Mouse (Mus musculus): Measurements from ENCODE around the gene Zdhhc17.

Gene Zdhhc17

DNA sequence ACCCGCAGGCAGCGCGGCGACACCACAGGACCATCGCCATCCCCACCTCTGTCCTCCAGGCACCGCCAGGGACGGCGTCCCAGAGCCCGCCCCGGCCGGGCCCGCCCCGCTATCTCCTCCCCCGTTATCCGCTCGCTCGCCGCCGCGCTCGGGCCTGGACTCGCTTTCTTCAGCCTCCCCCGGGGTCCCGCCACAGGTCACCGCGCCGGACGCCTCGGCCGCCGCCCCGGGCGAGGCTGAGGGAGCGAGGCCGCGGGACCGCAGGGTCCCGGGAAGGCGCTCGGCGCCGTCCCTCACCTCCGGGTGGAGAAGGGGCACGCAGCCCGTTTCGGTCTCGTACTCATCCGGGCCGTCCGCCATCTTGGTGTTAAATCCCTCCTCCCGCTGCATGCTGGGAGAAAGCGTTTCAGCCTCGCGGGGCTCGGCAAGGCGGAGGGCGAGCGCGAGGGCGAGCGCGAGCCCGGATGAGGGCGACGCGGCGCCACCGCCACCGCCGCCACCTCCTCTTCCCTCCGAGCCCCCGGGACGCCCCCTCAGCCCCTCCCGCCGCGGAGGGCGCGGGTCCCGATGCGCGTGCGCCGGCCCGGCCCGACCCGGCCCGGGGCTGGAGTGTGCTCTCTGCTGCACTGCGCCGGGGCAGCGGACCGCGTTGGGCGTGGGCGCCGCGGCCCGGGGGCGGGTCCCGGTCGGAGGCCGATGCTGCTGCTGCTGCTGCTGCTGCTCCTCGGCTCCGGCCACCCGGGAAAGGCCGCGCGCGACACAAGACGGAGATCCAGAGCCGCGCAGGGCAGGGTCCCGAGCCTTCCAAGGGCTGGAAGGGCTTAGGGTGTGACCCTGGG is at the start of gene Zdhhc17:
Gene Zdhhc17, minus strand, starts transcription at position 500 of the 839 bp plus-strand sequence.
- peak; percentile 90 for DNase-seq

DNA sequence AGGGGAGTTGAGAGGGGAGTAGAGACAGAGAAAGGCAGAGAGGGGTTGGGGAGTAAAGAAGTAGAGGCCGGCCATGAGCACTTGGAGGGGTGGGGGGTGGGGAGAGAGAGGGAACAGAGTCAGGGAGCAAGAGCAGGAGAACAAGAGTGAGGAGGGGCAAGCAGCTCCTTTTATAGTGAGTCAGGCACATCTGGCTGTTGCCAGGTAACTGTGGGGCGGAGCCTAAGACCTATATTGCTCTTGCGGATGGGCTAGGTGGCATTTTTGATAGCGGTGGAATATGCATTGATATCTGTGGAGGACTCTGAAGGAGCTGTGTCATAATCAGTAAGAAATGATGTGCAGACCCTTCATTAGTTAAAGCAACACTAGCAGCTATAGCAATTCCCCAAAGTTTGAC is 45.8 kb upstream of the Zdhhc17 start:
- no peak for DNase-seq

DNA sequence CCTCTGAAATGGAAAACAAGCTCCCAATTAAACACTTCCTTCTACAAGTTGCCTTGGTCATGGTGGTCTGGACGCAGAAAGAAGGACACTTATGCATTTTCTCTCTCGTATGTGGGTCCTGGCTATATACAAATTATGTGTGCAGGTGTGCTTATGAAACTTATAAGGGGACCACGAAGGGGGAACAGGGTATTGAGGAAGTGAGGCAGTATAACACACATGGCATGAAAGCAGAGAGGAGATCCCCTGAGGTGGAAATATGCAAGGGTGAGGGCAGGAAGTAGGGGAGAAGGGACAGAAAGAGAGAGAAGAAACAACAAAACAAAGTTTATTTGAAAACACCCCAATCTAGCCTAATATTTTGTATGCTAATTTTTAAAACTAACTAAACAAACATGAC is 41.7 kb upstream of the Zdhhc17 start:
- no peak for DNase-seq

DNA sequence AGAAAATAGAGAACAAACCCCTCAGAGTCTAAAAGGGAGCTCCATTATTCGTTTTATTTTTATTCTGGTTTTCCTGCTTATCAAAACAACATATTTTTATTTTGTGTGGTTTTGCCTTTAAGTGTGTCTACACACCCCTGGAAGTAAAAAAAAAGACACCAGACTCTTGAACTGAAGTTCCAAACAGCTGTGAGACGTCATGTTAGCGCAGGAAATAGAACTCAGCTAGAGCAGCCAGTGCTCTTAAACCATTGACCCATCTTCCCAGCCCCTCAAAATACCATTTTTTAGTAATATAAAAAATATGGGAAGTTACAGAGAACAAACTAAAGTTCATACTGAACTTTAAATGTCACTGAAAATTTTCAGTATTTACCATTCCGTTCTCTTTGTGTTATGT is 40.6 kb upstream of the Zdhhc17 start:
- no peak for DNase-seq

DNA sequence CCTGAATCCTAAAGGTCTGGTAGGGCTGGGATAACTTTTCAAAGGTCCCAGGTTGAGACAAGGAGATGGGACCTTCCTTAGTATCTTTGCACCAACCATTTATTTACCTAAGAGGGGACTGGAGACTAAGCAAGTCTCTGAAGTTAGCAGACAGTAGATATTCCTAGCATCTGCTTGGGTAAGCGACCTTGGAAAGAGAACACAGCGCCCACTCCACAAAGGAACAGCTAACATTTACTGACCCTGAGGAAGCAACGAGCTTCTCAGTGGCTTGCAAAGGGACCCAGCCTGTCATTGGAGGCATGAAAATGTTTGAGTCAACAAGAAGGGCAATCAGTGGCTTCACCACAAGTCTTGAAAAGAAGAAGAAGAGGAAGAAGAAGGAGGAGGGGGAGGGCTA is 40.1 kb upstream of the Zdhhc17 start:
- no peak for DNase-seq

DNA sequence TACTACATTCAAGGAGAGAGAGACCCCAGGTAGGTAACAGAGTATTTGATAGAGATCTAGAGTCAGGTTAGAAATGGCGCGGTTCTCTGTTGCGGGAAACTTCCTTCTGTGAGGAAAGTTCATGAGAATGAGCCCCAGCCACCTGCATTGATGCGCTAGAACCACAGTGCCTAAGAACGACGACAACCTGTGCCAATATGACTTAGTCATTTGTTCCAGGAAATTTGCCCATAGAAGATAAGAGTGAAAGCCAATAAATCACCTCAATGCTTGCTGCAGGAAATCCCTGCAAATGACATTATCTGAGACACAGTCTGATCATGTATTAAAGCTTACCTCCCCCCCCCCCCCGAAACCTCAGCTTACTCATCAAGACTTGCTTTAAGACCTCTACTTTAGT is 38.0 kb upstream of the Zdhhc17 start:
- no peak for DNase-seq

DNA sequence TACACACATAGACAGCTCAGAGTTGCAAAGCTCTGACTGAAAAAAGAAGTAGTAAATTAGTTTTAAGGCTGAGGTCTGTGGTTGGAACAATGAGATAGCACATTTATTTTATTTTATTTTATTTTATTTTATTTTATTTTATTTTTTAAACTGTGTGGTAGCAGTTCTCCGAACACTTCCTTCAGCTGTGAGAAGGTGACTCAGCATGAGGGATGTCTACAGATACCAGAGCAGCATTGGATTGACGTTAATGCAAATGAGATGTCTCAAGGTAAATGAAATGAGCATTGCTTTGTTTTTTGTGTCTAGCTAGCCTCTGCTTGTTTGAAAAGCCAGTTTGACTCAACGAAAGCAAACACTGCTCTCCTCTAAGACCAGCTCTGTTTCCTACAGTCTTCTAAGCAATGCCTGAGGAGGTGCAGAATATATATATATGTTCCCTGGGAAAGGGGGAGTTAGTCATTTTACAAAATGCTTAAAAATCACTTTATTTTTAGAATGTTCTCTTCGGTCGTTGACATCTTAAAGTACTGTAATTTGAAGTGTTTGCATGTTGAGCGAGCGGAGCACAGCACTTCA is 30.2 kb upstream of the Zdhhc17 start:
- DNase-seq, result no peak

DNA sequence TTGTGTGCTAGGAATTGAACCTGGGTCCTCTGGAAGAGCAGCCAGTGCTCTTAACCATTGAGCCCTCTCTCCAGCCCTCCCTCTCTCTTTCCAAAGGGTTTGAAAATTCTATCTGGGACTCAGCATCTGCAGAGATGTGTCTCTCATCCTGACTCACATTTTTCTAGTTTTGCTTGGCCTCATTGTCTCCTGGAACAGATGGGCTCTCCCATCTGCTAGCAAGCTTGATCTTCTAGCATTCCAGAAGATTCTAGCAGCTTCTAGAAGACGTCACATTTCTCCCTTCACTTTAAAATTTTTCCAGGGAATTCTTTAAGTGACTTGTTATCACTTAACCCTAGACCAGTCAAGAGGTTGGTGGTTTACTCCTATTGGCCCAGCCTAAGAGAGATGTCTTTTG is 26.9 kb upstream of the Zdhhc17 start:
- DNase-seq, result no peak

DNA sequence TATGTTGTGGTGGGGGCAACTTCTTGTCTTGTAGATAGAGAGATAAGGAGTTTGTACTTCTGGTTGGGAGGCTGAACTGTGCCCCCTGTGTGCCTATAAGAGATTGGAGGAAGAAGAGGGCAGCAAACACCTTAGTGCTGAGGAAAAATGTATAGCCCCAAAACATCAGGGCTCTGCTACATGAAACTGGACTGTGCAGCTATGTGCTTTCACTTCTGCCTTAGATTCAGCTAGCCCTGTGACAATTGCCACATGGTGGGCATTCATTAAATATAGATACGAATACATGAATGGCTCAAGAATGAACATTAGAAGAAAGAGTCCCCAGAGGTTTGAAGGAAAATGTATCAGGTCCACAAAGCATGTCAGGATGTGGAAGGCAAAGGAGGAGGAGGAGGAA is 25.2 kb upstream of the Zdhhc17 start:
- DNase-seq, result no peak

DNA sequence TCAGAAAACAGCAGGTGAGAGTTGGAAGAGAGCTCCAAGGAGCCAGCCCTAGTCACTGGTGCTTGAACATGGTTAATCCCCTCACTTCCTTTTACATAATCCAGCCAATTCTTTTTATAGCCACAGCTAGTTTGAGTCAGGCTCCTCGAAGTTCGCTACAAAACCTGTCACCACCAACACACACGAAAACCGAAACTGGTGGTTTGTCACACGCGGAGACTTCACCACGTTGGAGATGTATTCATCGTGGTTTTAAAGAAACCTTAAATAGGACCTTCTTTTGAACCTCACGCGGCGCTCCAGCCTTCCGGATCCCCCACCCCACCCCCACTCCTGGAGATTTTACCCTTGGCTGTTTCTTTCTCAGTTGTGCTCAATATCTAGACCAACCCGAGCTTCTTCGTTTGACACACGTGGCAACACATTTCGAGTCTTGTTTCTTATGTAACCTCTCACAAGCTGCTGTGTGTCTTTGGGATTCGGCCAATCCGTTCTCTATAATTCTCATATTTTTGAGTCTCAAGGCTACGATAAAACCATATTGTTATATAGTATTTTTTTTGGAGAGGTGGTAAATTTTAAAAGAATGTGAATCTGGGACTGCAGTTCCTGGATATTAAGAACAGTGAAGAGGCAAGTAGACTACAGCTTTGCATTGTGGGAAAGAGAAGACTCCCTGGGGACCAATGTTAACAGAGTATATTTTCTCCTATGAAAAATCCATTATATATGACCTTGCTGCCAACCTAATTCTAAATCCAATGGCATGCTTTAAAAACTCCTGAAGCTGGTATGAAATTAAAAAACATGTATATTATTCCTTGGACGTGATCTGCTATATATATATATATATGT is 21.8 kb upstream of the Zdhhc17 start:
- DNase-seq, result no peak

DNA sequence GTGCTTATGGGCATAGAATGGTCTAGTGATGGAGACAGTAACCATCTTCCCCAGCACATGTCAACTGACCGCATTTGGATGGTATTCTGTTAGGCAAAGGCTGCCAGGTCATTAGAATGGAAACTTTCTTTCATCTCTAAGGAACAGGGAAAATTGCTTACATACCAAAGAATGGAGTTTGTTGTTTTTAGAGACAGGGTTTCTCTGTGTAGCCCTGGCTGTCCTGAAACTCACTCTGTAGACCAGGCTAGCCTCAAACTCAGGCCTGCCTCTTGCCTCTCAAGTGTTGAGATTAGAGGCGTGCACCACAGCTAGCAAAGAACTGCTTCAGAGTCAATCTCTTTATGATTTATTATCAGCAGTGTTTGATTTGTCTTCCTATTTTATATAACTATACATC is 20.9 kb upstream of the Zdhhc17 start:
- no peak for DNase-seq

DNA sequence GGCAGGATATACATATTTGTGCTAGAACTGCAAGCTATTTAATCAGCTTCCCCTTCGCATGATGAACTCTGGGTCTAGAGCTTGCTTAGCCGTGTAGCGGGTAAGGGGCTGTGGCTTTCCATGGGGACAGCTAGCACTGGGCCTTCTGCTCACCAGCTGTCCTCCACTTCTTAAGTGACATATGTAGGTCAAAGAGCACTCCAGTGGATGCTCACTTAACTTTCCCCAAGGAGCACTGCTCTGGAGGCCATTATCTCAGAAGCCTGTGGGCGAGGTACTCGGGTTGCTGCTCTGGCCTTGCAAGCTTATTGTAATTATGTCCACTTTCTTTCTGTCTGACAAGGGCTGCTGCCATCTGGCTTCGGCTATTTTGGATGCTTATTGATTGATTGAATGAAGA is 16.2 kb upstream of the Zdhhc17 start:
- DNase-seq, result no peak

DNA sequence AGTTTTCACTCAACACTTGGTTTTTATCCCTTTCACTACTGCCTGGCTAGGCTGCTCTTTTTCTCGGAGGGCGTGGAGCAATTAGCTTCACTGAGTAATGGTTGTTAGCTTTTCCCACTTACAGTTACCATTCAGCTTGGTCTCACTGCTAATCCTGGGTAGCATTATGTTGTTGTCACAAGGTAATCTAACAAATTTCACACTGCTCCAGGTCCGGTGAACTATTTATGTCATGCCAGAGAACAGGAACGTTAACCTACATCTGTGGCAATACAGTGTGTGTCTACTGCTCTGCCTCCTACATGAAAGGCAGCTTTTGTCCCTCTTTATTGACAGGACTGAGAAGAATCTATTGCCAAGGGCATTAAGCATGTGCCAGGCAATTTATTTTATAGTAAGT is 14.8 kb upstream of the Zdhhc17 start:
- DNase-seq, result no peak

DNA sequence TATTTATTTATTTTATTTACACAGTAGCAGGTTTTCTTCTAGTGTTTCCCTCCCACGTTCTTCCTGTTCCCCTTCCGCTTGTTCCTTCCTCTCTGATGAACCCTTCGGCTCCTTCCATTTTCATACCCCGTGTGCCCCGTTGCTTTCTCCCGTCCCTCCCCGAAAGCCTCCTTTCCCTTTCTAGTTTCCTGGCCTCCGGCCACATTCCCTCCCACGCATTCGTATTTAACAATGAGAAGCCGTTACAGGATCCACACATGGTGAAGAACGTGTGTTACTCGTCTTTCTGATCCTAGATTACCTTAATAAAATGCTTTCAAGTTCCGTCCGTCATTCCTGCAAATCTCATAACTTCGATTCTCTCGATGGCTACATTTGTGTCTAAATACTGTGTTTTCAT is 4.5 kb upstream of the Zdhhc17 start:
- DNase-seq, result peak; percentile 7 to 24

DNA sequence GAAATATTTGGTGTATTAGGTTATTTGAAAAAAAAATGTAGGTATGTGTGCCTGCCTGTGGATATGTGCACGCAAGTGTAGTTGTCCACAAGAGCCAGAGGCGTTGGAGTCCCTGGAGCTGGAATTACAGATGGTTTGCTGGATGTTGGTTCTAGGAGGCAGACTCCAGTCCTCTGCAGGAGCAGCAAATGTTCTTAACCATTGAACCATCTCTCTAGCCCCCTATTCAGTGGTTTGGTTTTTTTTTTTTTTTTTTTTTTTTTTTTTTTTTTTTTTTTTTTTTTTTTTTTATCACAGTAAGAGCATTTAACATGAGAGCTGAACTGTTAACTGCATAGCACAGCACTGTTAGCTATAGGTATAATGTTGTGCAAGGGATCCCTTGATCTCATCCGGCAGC is 3.3 kb upstream of the Zdhhc17 start:
- no peak for DNase-seq

DNA sequence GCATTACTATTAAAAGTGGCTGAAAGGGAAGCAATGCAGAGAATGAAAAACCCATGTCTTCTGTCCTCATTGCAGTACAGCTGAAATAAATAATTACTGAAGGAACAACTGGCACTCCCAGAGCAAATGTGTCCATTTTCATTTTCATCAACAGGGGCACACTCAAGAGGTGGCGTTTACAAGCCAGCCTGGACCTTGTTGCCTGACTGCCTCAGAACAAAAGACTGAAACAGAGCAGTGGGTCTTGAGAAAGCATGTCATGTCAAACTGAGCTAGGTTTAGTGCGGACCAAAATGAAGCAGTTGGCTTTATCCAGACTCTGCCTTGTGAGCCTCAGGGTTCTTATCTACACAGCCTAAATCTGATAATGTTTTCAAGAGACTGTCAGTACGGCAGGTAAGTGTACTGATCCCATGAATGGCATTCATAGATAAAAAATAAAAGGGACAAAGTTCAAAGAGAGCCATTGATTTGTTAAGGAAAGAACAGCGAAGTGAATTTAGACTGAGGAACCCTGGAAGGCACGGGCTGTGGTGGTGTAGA is 2.6 kb upstream of the Zdhhc17 start:
- no peak for DNase-seq

DNA sequence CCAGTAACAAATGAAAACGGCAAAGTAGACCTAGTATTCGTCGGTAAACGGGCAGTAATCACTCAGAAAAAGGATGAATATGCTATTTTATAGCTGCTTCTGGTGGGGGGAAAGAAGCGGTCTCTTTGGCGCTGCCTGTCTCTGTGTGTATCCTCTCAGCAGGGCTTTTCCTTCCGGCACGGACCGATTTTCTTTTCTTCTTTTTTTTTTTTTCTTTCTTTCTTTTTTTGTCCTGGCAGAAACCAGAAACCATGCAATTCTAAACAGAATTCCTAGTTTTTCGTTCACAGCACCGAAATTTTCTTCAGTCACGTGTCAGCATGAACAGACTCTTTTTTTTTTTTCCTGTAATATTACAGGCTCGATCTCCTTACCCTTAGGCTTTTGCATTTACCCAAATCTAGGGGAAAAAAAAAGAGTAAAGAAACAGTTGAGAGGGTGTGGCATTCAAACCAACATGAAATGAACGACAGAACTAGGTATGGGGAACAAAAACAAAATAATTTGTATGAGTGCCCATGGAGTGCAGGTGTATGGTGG is 1.4 kb upstream of the Zdhhc17 start:
- no peak for DNase-seq

DNA sequence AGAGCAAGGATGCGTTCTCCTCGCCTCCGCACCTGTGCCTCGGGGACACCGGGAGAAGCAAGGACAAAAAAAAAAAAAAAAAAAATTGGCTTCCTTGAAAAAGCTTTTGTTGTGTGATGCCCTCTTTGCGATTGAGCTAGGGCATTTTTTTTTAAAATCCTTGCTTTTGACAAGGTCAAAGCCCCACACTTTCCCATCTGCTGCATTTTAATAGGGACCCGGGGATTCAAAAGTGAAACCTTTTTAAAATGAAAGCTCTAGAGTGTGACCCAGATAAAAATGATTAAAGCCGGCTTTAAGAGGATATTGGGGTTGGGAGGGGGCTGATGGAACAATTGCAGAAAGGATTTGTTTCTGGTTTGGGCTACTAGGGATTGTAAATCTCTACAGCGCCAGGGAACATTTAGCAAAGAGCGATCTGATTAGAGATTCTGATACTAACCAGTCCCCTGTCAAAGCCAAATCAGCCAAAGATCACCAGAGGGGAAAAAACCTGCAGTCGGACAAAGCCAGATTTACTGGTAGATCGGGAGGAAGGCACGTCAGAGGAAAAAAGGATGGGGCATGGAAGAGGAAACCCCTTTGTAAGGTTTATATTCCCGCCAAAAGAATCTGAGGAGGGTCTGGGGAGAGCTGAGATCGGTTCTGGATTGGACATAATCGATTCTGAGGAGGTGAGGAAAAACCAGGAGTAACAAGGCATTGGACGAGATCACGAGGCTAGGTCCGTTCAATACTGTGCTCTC is 713 bp upstream of the Zdhhc17 start:
- DNase-seq, result peak in 1 of 2 experiments; percentile 7

DNA sequence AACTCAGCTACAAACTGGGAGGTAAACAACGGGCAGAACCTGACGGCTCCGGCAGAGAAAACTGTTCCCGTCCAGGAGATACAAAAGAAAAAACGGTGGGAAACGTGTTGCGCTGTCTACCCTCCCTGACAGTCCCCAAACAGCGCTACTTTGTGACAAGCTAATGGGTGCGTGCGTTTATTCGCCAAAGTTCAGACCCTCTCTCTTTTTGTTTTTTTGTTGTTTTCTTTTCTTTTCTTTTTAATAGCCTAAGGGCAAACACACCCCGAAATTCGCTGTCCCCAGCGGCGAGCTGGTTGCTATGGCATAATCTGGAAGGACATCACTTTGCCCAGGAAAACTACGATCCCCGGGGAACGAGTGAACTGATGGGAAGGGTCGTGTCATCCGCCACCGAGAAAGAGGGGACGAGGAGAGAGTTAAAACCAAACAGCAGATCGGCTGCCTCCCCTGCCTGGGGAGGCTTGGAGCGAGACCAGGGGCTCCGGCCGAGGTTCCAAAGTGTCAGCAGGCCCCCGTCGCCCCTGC is 763 bp downstream of the Zdhhc17 start:
- no peak for DNase-seq

DNA sequence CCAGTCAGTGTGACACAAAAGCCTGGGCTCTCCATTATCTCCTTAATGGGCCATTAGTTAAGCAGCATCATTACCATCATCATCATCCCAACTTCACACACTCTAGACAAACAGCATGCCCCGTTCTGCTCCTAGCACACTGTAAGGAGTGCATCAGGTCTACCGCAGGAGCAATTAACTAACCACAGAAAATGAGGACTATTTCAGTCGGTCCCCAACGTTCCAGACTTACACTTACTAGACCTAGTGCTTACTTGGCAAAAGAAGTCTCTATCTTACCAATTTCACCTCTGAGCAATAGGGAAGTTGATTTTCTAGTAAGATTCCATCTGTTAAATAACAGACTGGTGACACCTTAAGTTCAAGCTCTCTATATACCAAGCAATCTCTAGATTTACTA is 2.3 kb downstream of the Zdhhc17 start:
- no peak for DNase-seq

DNA sequence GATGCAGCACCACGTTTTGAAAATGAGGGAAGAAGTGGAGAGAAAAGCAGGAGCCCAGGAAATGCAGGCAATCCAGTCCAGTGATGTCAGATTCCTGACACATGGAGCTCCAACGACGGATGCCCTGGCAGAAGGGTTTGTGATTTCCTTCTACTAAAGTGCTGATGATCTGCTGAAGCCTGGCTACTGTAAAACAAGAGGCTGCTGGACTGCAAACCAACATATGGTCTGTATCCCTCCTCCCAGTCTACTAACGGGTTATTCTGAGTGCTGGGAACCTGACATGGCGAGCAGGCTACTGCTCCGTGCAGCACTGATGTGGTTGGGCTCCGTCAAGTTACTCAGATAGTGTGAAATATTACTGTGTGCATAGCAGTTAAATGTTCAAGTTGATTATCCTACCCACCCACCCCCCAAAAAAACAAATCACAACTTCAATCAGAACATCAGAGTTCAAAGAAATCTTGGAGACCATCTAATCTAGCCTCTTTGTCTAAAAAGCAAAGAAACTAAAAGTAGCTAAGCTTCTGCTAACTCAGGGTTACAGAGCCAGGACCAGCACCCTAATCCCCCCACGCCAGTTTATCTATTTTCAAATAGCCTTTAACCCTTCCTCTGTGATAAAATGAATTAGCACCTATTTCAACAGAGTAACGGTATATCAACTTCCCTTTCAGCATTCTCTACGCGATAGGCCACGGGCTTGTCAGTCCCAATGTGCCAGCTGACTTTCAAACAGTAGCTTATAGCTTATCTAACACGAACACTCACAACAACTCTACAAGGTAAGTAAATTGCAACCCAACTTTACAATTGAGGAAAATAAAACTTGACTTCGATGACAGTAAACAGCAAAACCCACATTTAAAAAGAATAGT is 4.1 kb downstream of the Zdhhc17 start:
- DNase-seq, result no peak
